Mouse (Mus musculus) G1E (cell line): Measurements from ENCODE around the gene Pfkl. TPM values are rescaled to one million over a fixed set of nuclear protein-coding genes. Genes with fewer than 3 reads are reported as not detected.
"Not testable (repeated sequence)": the region's sequence is repeated elsewhere in the genome, so short reads cannot be mapped to it uniquely, and the experiment has no call there.

Source experiments
- ATAC-seq: 2 replicates; pipeline ENCODE4 v1.8.0; 2016; ENCODE audit warnings: mild to moderate bottlenecking; ENCODE audit not compliant: insufficient number of reproducible peaks, poor library complexity, low FRiP score, severe bottlenecking; ENCODE audit errors: extremely low read depth
- DNase-seq: peaks from one replicate; pipeline ENCODE4 v3.0.0; 2012; ENCODE audit warnings: low spot score
- H3K27me3 ChIP-seq: 2 replicates; pipeline ENCODE4 v1.6.1; 2012; ENCODE audit warnings: mild to moderate bottlenecking, low read length, inconsistent platforms; ENCODE audit not compliant: insufficient read depth
- H3K36me3 ChIP-seq: replicated peaks from 2 replicates; pipeline ENCODE3; 2012; ENCODE audit warnings: mild to moderate bottlenecking, inconsistent platforms
- H3K4me1 ChIP-seq: 2 replicates; pipeline ENCODE4 v1.6.1; 2012; ENCODE audit warnings: low read depth, low read length, inconsistent platforms, mixed read lengths; ENCODE audit not compliant: insufficient read depth
- H3K4me3 ChIP-seq: 2 replicates; pipeline ENCODE4 v1.5.1; 2012; ENCODE audit warnings: low read depth, mild to moderate bottlenecking, inconsistent platforms, low read length, moderate library complexity, mixed read lengths
- H3K9me3 ChIP-seq: replicated peaks from 2 replicates; pipeline ENCODE4 v1.6.1; 2012; ENCODE audit warnings: inconsistent platforms
- CTCF ChIP-seq: IDR thresholded peaks from 2 replicates; pipeline ENCODE4 v1.5.1; 2012; ENCODE audit warnings: low read depth, low read length, inconsistent platforms, mixed read lengths
- GATA1 ChIP-seq: IDR thresholded peaks from 2 replicates; pipeline ENCODE4 v1.6.1; 2012; ENCODE audit warnings: borderline replicate concordance, low read length, inconsistent platforms, mixed read lengths
- GATA2 ChIP-seq: IDR thresholded peaks from 2 replicates; pipeline ENCODE4 v1.6.1; 2012; ENCODE audit warnings: low read depth, low read length, inconsistent platforms, borderline replicate concordance
- POLR2AphosphoS5 ChIP-seq: IDR thresholded peaks from 2 replicates; pipeline ENCODE4 v1.6.1; 2012; ENCODE audit warnings: low read depth, low read length, inconsistent platforms; ENCODE audit not compliant: insufficient replicate concordance
- TAL1 ChIP-seq: conservative IDR thresholded peaks from 2 replicates; pipeline ENCODE4 v1.6.1; 2012; ENCODE audit warnings: low read depth, low read length, inconsistent platforms, mixed read lengths
- polyA plus RNA-seq: library from polyadenylated mRNA; stranded (reverse); fragments of >175 nt; gene quantifications from 2 replicates; pipeline ENCODE4 v1.2.3, GENCODE M21; 2012
- total RNA-seq, 2 experiments: library from RNA; stranded (forward) in 1 of 2; stranded (reverse) in 1 of 2; fragments of 200-1000 nt in 1 of 2; fragments of >200 nt in 1 of 2; fragmentation: Nextera tagmentation in 1 of 2; gene quantifications; 2 replicates each; pipeline ENCODE4 v1.2.3; 2014 to 2017

Pfkl gene
- total and polyA plus RNA-seq, 3 experiments, result 38.5 to 182 (median 89.1) TPM

DNA sequence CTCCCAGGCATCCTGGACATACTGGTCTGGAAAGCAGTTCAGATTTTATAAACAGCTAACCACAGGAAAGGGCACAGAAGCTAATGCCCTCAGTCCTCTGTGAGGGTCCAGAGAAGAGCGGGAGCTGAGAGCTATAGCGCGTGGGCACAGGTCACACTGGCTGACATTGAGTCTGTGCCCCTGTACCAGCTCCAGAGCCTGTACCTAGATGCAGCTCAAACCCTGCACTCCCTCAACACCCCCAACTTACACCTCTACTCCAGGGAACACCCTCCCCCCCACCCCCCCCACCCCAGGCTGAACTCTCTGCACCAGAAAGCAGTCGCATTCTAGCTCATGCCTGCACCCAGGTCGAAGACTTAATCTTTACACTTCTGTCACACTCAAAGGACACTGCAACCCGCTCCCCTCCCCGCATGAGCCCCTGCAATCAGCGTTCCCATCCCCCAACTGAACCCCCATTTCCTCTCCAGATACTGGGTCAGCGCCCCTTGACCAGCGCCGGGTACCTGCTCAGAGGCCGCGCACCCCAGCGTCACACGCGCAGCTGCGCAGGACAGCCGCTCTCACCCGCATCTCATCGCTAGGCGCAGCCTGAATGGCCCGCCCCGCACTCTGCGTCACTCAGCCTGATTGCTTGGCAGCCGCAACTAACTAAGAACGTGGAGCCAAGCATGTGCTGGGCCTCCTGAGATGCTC lies 40.5 kb downstream of the Pfkl start:
- Histone ChIP-seq H3K4me1 (peaks cover 5% of the 10 kb centered on the region; the same call in 1 of the 2 replicates), H3K9me3 (no peaks in the 10 kb centered on the region), H3K27me3 (peaks cover 35% of the 10 kb centered on the region), H3K36me3 (no peaks in the 10 kb centered on the region), H3K4me3 (no peak overlapping the region; the same call in 1 of the 2 replicates)
- TF ChIP-seq GATA2 (no peak), POLR2AphosphoS5 (no peak), CTCF (no peak), GATA1 (no peak), TAL1 (no peak)
- ATAC-seq (no peak), DNase-seq (no peak)

GRCm38 (mm10) chr10:77963971-77964370 lies 45.9 kb downstream of the Pfkl start:
- Histone ChIP-seq H3K4me1 (no peaks in the 10 kb centered on the region), H3K9me3 (no peaks in the 10 kb centered on the region), H3K36me3 (no peaks in the 10 kb centered on the region), H3K4me3 (no peak overlapping the region), H3K27me3 (peaks cover 22% of the 10 kb centered on the region)
- no peak for ATAC-seq
- no peak for DNase-seq
- no peak for TF ChIP-seq GATA2
- no peak for TF ChIP-seq POLR2AphosphoS5

- TF ChIP-seq CTCF (no peak), TAL1 (no peak), POLR2AphosphoS5 (no peak), GATA1 (no peak), GATA2 (no peak)
- Histone ChIP-seq H3K36me3 (no peaks in the 10 kb centered on the region), H3K4me3 (no peak overlapping the region), H3K9me3 (no peaks in the 10 kb centered on the region), H3K4me1 (no peaks in the 10 kb centered on the region), H3K27me3 (peaks cover 13% of the 10 kb centered on the region; the same call in 1 of the 2 replicates)
- DNase-seq, result no peak
- no peak for ATAC-seq
Measured at GRCm38 (mm10) chr10:77962725-77963124, 47.2 kb downstream of the Pfkl start.

- not testable (repeated sequence) for H3K27me3 ChIP-seq, ATAC-seq, H3K9me3 ChIP-seq, H3K36me3 ChIP-seq, DNase-seq, H3K4me1 ChIP-seq, H3K4me3 ChIP-seq
Measured at GRCm38 (mm10) chr10:77950468-77950867, 59.4 kb downstream of the Pfkl start.

- H3K27me3 ChIP-seq, result no peaks in the 10 kb centered on the region; the same call in 1 of the 2 replicates
- no peaks in the 10 kb centered on the region for H3K36me3 ChIP-seq
- TF ChIP-seq GATA1, result no peak
- no peak for TF ChIP-seq POLR2AphosphoS5
- no peak for TF ChIP-seq CTCF
- TF ChIP-seq GATA2, result no peak
- no peak for TF ChIP-seq TAL1
- no peaks in the 10 kb centered on the region for H3K4me1 ChIP-seq
- ATAC-seq (peak; percentile 8; the same call in 1 of the 2 replicates), DNase-seq (no peak)
- no peaks in the 10 kb centered on the region for H3K9me3 ChIP-seq
- H3K4me3 ChIP-seq, result no peak overlapping the region
Measured at GRCm38 (mm10) chr10:77939685-77940084, 70.2 kb downstream of the Pfkl start.

Other genes starting within 250 kb of the Pfkl start
Only the 20 nearest of the 22 such genes appear.
- not detected in 2 replicates for gene Gm7138, start 233.1 kb downstream of the Pfkl start, total RNA-seq (2014; fragmentation: Nextera tagmentation)
- 0.33 TPM in 1 of 2 replicates, not detected in the other for gene Gm7138, start 233.1 kb downstream of the Pfkl start, total RNA-seq (2017)
- not detected in 2 replicates for gene Gm7138, start 233.1 kb downstream of the Pfkl start, polyA plus RNA-seq
- gene Gm3250, start 227.5 kb downstream of the Pfkl start, total RNA-seq (2014; fragmentation: Nextera tagmentation), result not detected in 2 replicates
- gene Gm3250, start 227.5 kb downstream of the Pfkl start, total RNA-seq (2017), result not detected in 2 replicates
- not detected in 2 replicates for gene Gm3250, start 227.5 kb downstream of the Pfkl start, polyA plus RNA-seq
- not detected in 2 replicates for gene Gm7137, start 221.9 kb downstream of the Pfkl start, total RNA-seq (2014; fragmentation: Nextera tagmentation)
- not detected in 2 replicates for gene Gm7137, start 221.9 kb downstream of the Pfkl start, total RNA-seq (2017)
- gene Gm7137, start 221.9 kb downstream of the Pfkl start, polyA plus RNA-seq, result not detected in 2 replicates
- not detected in 2 replicates for gene Gm9639, start 215.0 kb downstream of the Pfkl start, total RNA-seq (2014; fragmentation: Nextera tagmentation)
- gene Gm9639, start 215.0 kb downstream of the Pfkl start, total RNA-seq (2017), result not detected in 2 replicates
- not detected in 2 replicates for gene Gm9639, start 215.0 kb downstream of the Pfkl start, polyA plus RNA-seq
- not detected in 2 replicates for gene Gm19668, start 210.9 kb downstream of the Pfkl start, total RNA-seq (2014; fragmentation: Nextera tagmentation)
- gene Gm19668, start 210.9 kb downstream of the Pfkl start, total RNA-seq (2017), result 0.16 TPM in 1 of 2 replicates, not detected in the other
- gene Gm19668, start 210.9 kb downstream of the Pfkl start, polyA plus RNA-seq, result not detected in 2 replicates
- gene Gm9507, start 198.2 kb downstream of the Pfkl start, total RNA-seq (2014; fragmentation: Nextera tagmentation), result not detected in 2 replicates
- not detected in 2 replicates for gene Gm9507, start 198.2 kb downstream of the Pfkl start, total RNA-seq (2017)
- gene Gm9507, start 198.2 kb downstream of the Pfkl start, polyA plus RNA-seq, result not detected in 2 replicates
- gene Gm2696, start 195.4 kb downstream of the Pfkl start, total RNA-seq (2014; fragmentation: Nextera tagmentation), result not detected in 2 replicates
- gene Gm2696, start 195.4 kb downstream of the Pfkl start, total RNA-seq (2017), result not detected in 2 replicates
- not detected in 2 replicates for gene Gm2696, start 195.4 kb downstream of the Pfkl start, polyA plus RNA-seq
- gene Krtap10-4, start 183.0 kb downstream of the Pfkl start, total RNA-seq (2014; fragmentation: Nextera tagmentation), result not detected in 2 replicates
- not detected in 2 replicates for gene Krtap10-4, start 183.0 kb downstream of the Pfkl start, total RNA-seq (2017)
- gene Krtap10-4, start 183.0 kb downstream of the Pfkl start, polyA plus RNA-seq, result not detected in 2 replicates
- gene Krtap10-10, start 174.1 kb downstream of the Pfkl start, total RNA-seq (2014; fragmentation: Nextera tagmentation), result not detected in 2 replicates
- gene Krtap10-10, start 174.1 kb downstream of the Pfkl start, total RNA-seq (2017), result 0.49 TPM in 1 of 2 replicates, not detected in the other
- not detected in 2 replicates for gene Krtap10-10, start 174.1 kb downstream of the Pfkl start, polyA plus RNA-seq
- gene Gm36176, start 163.3 kb downstream of the Pfkl start, total RNA-seq (2014; fragmentation: Nextera tagmentation), result not detected in 2 replicates
- gene Gm36176, start 163.3 kb downstream of the Pfkl start, total RNA-seq (2017), result not detected in 2 replicates
- not detected in 2 replicates for gene Gm36176, start 163.3 kb downstream of the Pfkl start, polyA plus RNA-seq
- not detected in 2 replicates for gene Gm10318, start 157.2 kb downstream of the Pfkl start, total RNA-seq (2014; fragmentation: Nextera tagmentation)
- 0.23 TPM in 1 of 2 replicates, not detected in the other for gene Gm10318, start 157.2 kb downstream of the Pfkl start, total RNA-seq (2017)
- not detected in 2 replicates for gene Gm10318, start 157.2 kb downstream of the Pfkl start, polyA plus RNA-seq
- gene Gm3285, start 148.1 kb downstream of the Pfkl start, total RNA-seq (2014; fragmentation: Nextera tagmentation), result not detected in 2 replicates
- not detected in 2 replicates for gene Gm3285, start 148.1 kb downstream of the Pfkl start, total RNA-seq (2017)
- gene Gm3285, start 148.1 kb downstream of the Pfkl start, polyA plus RNA-seq, result not detected in 2 replicates
- gene Lrrc3, start 107.5 kb downstream of the Pfkl start, total RNA-seq (2014; fragmentation: Nextera tagmentation), result not detected in 2 replicates
- 0.05 and 0.06 TPM in 2 replicates for gene Lrrc3, start 107.5 kb downstream of the Pfkl start, total RNA-seq (2017)
- 0.01 TPM in 1 of 2 replicates, not detected in the other for gene Lrrc3, start 107.5 kb downstream of the Pfkl start, polyA plus RNA-seq
- gene Trpm2, start 39.5 kb downstream of the Pfkl start, total RNA-seq (2014; fragmentation: Nextera tagmentation), result 1.1 and 4.1 TPM in 2 replicates
- 0.35 and 0.55 TPM in 2 replicates for gene Trpm2, start 39.5 kb downstream of the Pfkl start, total RNA-seq (2017)
- gene Trpm2, start 39.5 kb downstream of the Pfkl start, polyA plus RNA-seq, result 0.14 and 0.19 TPM in 2 replicates
- 6.9 and 13.6 TPM in 2 replicates for gene 1810043G02Rik, start 31.6 kb downstream of the Pfkl start, total RNA-seq (2014; fragmentation: Nextera tagmentation)
- 10.1 and 10.9 TPM in 2 replicates for gene 1810043G02Rik, start 31.6 kb downstream of the Pfkl start, total RNA-seq (2017)
- gene 1810043G02Rik, start 31.6 kb downstream of the Pfkl start, polyA plus RNA-seq, result 27.1 and 30.3 TPM in 2 replicates
- gene Dnmt3l, start 31.9 kb upstream of the Pfkl start, total RNA-seq (2014; fragmentation: Nextera tagmentation), result not detected in 2 replicates
- 0.16 TPM in 1 of 2 replicates, not detected in the other for gene Dnmt3l, start 31.9 kb upstream of the Pfkl start, total RNA-seq (2017)
- gene Dnmt3l, start 31.9 kb upstream of the Pfkl start, polyA plus RNA-seq, result not detected in 2 replicates
- gene Aire, start 33.5 kb upstream of the Pfkl start, total RNA-seq (2014; fragmentation: Nextera tagmentation), result not detected in 2 replicates
- gene Aire, start 33.5 kb upstream of the Pfkl start, total RNA-seq (2017), result not detected in 2 replicates
- 0.10 and 0.17 TPM in 2 replicates for gene Aire, start 33.5 kb upstream of the Pfkl start, polyA plus RNA-seq
- not detected in 2 replicates for gene Icosl, start 59.2 kb upstream of the Pfkl start, total RNA-seq (2014; fragmentation: Nextera tagmentation)
- 0.12 and 0.22 TPM in 2 replicates for gene Icosl, start 59.2 kb upstream of the Pfkl start, total RNA-seq (2017)
- gene Icosl, start 59.2 kb upstream of the Pfkl start, polyA plus RNA-seq, result not detected in 2 replicates
- 26.9 and 36.3 TPM in 2 replicates for gene D10Jhu81e, start 159.7 kb upstream of the Pfkl start, total RNA-seq (2014; fragmentation: Nextera tagmentation)
- gene D10Jhu81e, start 159.7 kb upstream of the Pfkl start, total RNA-seq (2017), result 106 and 128 TPM in 2 replicates
- 88.4 and 100 TPM in 2 replicates for gene D10Jhu81e, start 159.7 kb upstream of the Pfkl start, polyA plus RNA-seq
- gene Pwp2, start 175.1 kb upstream of the Pfkl start, total RNA-seq (2014; fragmentation: Nextera tagmentation), result 8.7 and 11.0 TPM in 2 replicates
- 23.4 and 26.3 TPM in 2 replicates for gene Pwp2, start 175.1 kb upstream of the Pfkl start, total RNA-seq (2017)
- 15.8 and 18.8 TPM in 2 replicates for gene Pwp2, start 175.1 kb upstream of the Pfkl start, polyA plus RNA-seq